Mouse (Mus musculus): Measurements from ENCODE around the gene Zfp740.

- peak; percentile 70 for TF ChIP-seq CTCF (IDR thresholded peaks at IDR 0.05; ENCODE audit: insufficient read depth, low read length)
- TF ChIP-seq POLR2A (IDR thresholded peaks at IDR 0.05; ENCODE audit: borderline replicate concordance, extremely low read depth, low read depth, low read length), result no peak
Observed at GRCm38 (mm10) chr15:102178279-102178678, 24.8 kb upstream of the Zfp740 start.

All from lung, adult 2 months (tissue).